Mouse (Mus musculus) liver, postnatal 0 days (tissue): ENCODE results near the gene Ing5. TPM values are rescaled to one million over a fixed set of nuclear protein-coding genes. Genes with fewer than 3 reads are reported as not detected.
"Not testable (repeated sequence)": the region's sequence is repeated elsewhere in the genome, so short reads cannot be mapped to it uniquely, and the experiment has no call there.

Experiments
- ATAC-seq: fragments of 200-750 bp; cut with Nextera tagmentation; 2 replicates; pipeline ENCODE4 v1.8.0; 2017; ENCODE audit warnings: mild to moderate bottlenecking, moderate library complexity
- DNase-seq: peaks from one replicate; pipeline ENCODE4 v3.0.0-alpha.2; 2016
- H3K27ac ChIP-seq: fragments of 300-500 bp; sonication (generic); 2 replicates; pipeline ENCODE4 v1.5.1; 2014; ENCODE audit warnings: antibody characterized with exemption, moderate library complexity, mild to moderate bottlenecking, low read depth
- H3K27me3 ChIP-seq: fragments of 300-500 bp; sonication (generic); 2 replicates; pipeline ENCODE4 v1.6.1; 2014; ENCODE audit warnings: low read length, control low read depth, mixed read lengths; ENCODE audit not compliant: insufficient read depth
- H3K36me3 ChIP-seq: fragments of 300-500 bp; sonication (generic); replicated peaks from 2 replicates; pipeline ENCODE4 v1.6.1; 2014; ENCODE audit warnings: mild to moderate bottlenecking, control low read depth, low read length, moderate library complexity, mixed read lengths; ENCODE audit not compliant: insufficient read depth
- H3K4me1 ChIP-seq: fragments of 300-500 bp; sonication (generic); 2 replicates; pipeline ENCODE4 v1.6.1; 2014; ENCODE audit warnings: antibody characterized with exemption, mild to moderate bottlenecking, control low read depth; ENCODE audit not compliant: insufficient read depth
- H3K4me2 ChIP-seq: fragments of 300-500 bp; sonication (generic); 2 replicates; pipeline ENCODE4 v1.6.1; 2014; ENCODE audit warnings: low read depth, mild to moderate bottlenecking, low read length, moderate library complexity, mixed read lengths
- H3K4me3 ChIP-seq: fragments of 300-500 bp; sonication (generic); 2 replicates; pipeline ENCODE4 v1.5.1; 2014; ENCODE audit warnings: low read depth, low read length
- H3K9ac ChIP-seq: fragments of 300-500 bp; sonication (generic); replicated peaks from 2 replicates; pipeline ENCODE4 v1.6.1; 2014; ENCODE audit warnings: mild to moderate bottlenecking, moderate library complexity
- H3K9me3 ChIP-seq: fragments of 300-500 bp; sonication (generic); 2 replicates; pipeline ENCODE4 v1.6.1; 2016; ENCODE audit warnings: mild to moderate bottlenecking, control low read depth, low read length, mixed read lengths
- CTCF ChIP-seq: sonication (generic); IDR thresholded peaks from 2 replicates; pipeline ENCODE4 v1.5.1; 2016; ENCODE audit warnings: antibody characterized with exemption, low read depth
- EP300 ChIP-seq: IDR thresholded peaks from 2 replicates; pipeline ENCODE4 v1.6.1; 2016; ENCODE audit warnings: antibody characterized with exemption, low read depth, mild to moderate bottlenecking
- WGBS: fragments of 180-500 bp; shearing (Covaris S2); extraction: QIAGEN DNeasy Blood & Tissue Kit; methylation state at CpG from one replicate; pipeline ENCODE4 v1.1.7; 2014; ENCODE audit not compliant: insufficient replicate concordance; 5-methylcytosine and 5-hydroxymethylcytosine counted together
- polyA plus RNA-seq: library from polyadenylated mRNA; unstranded; fragments of >200 nt; fragmentation: Nextera tagmentation; extraction: Ambion mirVana; gene quantifications from 2 replicates; pipeline ENCODE4 v1.2.1, GENCODE M21; 2015

Gene Ing5
- polyA plus RNA-seq = 4.6 and 5.7 TPM in 2 replicates

GRCm38 (mm10) chr1:93803556-93804507 lies at the start of gene Ing5:
Gene Ing5 (plus strand): TSS chr1:93803965.
- Histone ChIP-seq H3K4me3 (peak within 1 kb of the TSS; percentile 83), H3K27ac (peak within 1 kb of the TSS; percentile 99), H3K9ac (peak within 1 kb of the TSS; percentile 91), H3K4me1 (peaks cover 36% of the 10 kb centered on the region), H3K36me3 (peaks cover 28% of the 10 kb centered on the region), H3K4me2 (peak within 1 kb of the TSS; percentile 93), H3K27me3 (no peaks in the 10 kb centered on the region), H3K9me3 (no peaks in the 10 kb centered on the region)
- no peak; the same call in 1 of the 2 replicates for TF ChIP-seq EP300
- TF ChIP-seq CTCF = peak; percentile 99
- ATAC-seq (peak; percentile 90), DNase-seq (peak; percentile 100)
- under 1% methylated on average over 74 of the region's 94 CpGs for WGBS

GRCm38 (mm10) chr1:93754573-93755290 lies 49.0 kb upstream of the Ing5 start, which contains the start of gene Thap4:
Gene Thap4 (minus strand): TSS chr1:93754864.
- Histone ChIP-seq H3K27ac (peak within 1 kb of the TSS; percentile 95), H3K9ac (peak within 1 kb of the TSS; percentile 96), H3K36me3 (peaks cover 8% of the 10 kb centered on the region), H3K27me3 (no peaks in the 10 kb centered on the region), H3K9me3 (no peaks in the 10 kb centered on the region), H3K4me2 (peak within 1 kb of the TSS; percentile 98), H3K4me3 (peak within 1 kb of the TSS; percentile 98), H3K4me1 (peaks cover 26% of the 10 kb centered on the region)
- ATAC-seq = peak; percentile 89
- under 1% methylated on average over 78 of the region's 121 CpGs for WGBS
- DNase-seq = peak; percentile 92
- no peak for TF ChIP-seq CTCF
- no peak for TF ChIP-seq EP300

GRCm38 (mm10) chr1:93755291-93755610 lies 48.5 kb upstream of the Ing5 start:
- no peaks in the 10 kb centered on the region for H3K27me3 ChIP-seq
- H3K9me3 ChIP-seq = no peaks in the 10 kb centered on the region
- TF ChIP-seq CTCF (no peak), EP300 (no peak)
- H3K4me3 ChIP-seq = peak overlapping the region; percentile 98
- peaks cover 5% of the 10 kb centered on the region; the same call in 1 of the 2 replicates for H3K36me3 ChIP-seq
- under 1% methylated on average over 13 of the region's 13 CpGs for WGBS
- peak overlapping the region; percentile 95 for H3K27ac ChIP-seq
- H3K4me2 ChIP-seq = peak overlapping the region; percentile 98
- H3K4me1 ChIP-seq = peaks cover 29% of the 10 kb centered on the region
- peak overlapping the region; percentile 96 for H3K9ac ChIP-seq
- DNase-seq (no peak), ATAC-seq (no peak)

- Histone ChIP-seq H3K27me3 (no peaks in the 10 kb centered on the region), H3K9ac (peak overlapping the region; percentile 96), H3K4me2 (peak overlapping the region; percentile 98), H3K36me3 (0 out of 2 replicates have a peak, but pooled peaks cover 1% of the 10 kb centered on the region), H3K9me3 (no peaks in the 10 kb centered on the region), H3K4me3 (peak overlapping the region; percentile 98), H3K4me1 (peaks cover 29% of the 10 kb centered on the region), H3K27ac (peak overlapping the region; percentile 95)
- no peak for ATAC-seq
- 24% methylated on average over 7 of the region's 7 CpGs for WGBS
- DNase-seq = no peak
- TF ChIP-seq EP300 = no peak
Observed at GRCm38 (mm10) chr1:93755618-93756017, 48.1 kb upstream of the Ing5 start.

GRCm38 (mm10) chr1:93756154-93756553 lies 47.6 kb upstream of the Ing5 start:
- H3K4me2 ChIP-seq = peak overlapping the region; percentile 98
- peak overlapping the region; percentile 98 for H3K4me3 ChIP-seq
- no peaks in the 10 kb centered on the region for H3K9me3 ChIP-seq
- no peak for ATAC-seq
- TF ChIP-seq CTCF = no peak
- TF ChIP-seq EP300 = peak; percentile 91
- no peak for DNase-seq
- no peaks in the 10 kb centered on the region for H3K36me3 ChIP-seq
- H3K4me1 ChIP-seq = peaks cover 29% of the 10 kb centered on the region
- peak overlapping the region; percentile 95; the same call in 1 of the 2 replicates for H3K27ac ChIP-seq
- H3K9ac ChIP-seq = peak overlapping the region; percentile 96
- no peaks in the 10 kb centered on the region for H3K27me3 ChIP-seq

- DNase-seq (no peak), ATAC-seq (no peak)
- Histone ChIP-seq H3K27me3 (no peaks in the 10 kb centered on the region), H3K4me3 (no peak overlapping the region), H3K36me3 (no peaks in the 10 kb centered on the region), H3K9ac (no peak overlapping the region), H3K27ac (no peak overlapping the region), H3K4me2 (no peak overlapping the region), H3K9me3 (no peaks in the 10 kb centered on the region), H3K4me1 (peaks cover 24% of the 10 kb centered on the region)
- WGBS = 94% methylated on average over 1 of the region's 1 CpGs
- TF ChIP-seq EP300 = no peak
- no peak for TF ChIP-seq CTCF
Observed at GRCm38 (mm10) chr1:93760076-93760475, 43.7 kb upstream of the Ing5 start.

GRCm38 (mm10) chr1:93763531-93763930 lies 40.2 kb upstream of the Ing5 start:
- not testable (repeated sequence) for H3K27ac ChIP-seq, H3K36me3 ChIP-seq, H3K4me3 ChIP-seq, DNase-seq, H3K27me3 ChIP-seq, H3K9ac ChIP-seq, H3K9me3 ChIP-seq
- H3K4me2 ChIP-seq = peak overlapping the region; percentile 35; the same call in 1 of the 2 replicates
- 74% methylated on average over 3 of the region's 3 CpGs for WGBS
- peak; percentile 67; the same call in 1 of the 2 replicates for ATAC-seq
- H3K4me1 ChIP-seq = peaks cover 16% of the 10 kb centered on the region
